Mouse (Mus musculus) Patski (cell line): ENCODE data around the gene Zfp365. TPM values are rescaled to one million over a fixed set of nuclear protein-coding genes. Genes with fewer than 3 reads are reported as not detected.

Source experiments
- ATAC-seq: fragments of 100-300 bp; one replicate; pipeline ENCODE4 v1.8.0; 2021
- CTCF ChIA-PET: fragments of 350-600 bp; sonication (Branson Sonifier 250); formaldehyde crosslinking; loops from one replicate; lab custom pipeline; 2022; ENCODE audit warnings: inconsistent platforms; lab: Charles Lee
- POLR2A ChIA-PET: fragments of 350-600 bp; sonication (Branson Sonifier 250); formaldehyde crosslinking; loops from one replicate; lab custom pipeline; 2022; ENCODE audit warnings: antibody characterized with exemption, inconsistent platforms; lab: Charles Lee
- DNase-seq: peaks from one replicate; pipeline ENCODE4 v3.0.0-alpha.2; 2011; ENCODE audit warnings: low read depth, low spot score
- H3K27me3 ChIP-seq: fragments of 371-371 bp; one replicate; pipeline ENCODE4 v1.5.1; 2021
- CTCF ChIP-seq: fragments of 100-300 bp; IDR thresholded peaks from one replicate; pipeline ENCODE4 v1.5.1; 2021
- in situ Hi-C: fragments of 300-500 bp; cut with MboI; formaldehyde crosslinking; loops from 3 replicates; pipeline ENCODE4 v1.11.1; 2018; ENCODE audit warnings: low pct_unique_long_range_greater_than_20kb, mixed read lengths
- polyA plus RNA-seq: library from polyadenylated mRNA; unstranded; gene quantifications from one replicate; pipeline ENCODE4 v1.2.3, GENCODE M21; 2021

Gene Zfp365
- 1.1 TPM for polyA plus RNA-seq

- POLR2A ChIA-PET = interaction anchor here (0.5 to 0.9 kb wide), 2 partner anchors 10 to 19 kb away, joined by 3 read pairs; no protein-coding TSS in a partner anchor
- ATAC-seq (peak; percentile 54), DNase-seq (no peak)
- TF ChIP-seq CTCF = no peak
- in situ Hi-C loops = no loop called here
- CTCF ChIA-PET = interaction anchor here (0.7 to 1.9 kb wide), 2 partner anchors 11 to 16 kb away, joined by 3 to 6 read pairs; no protein-coding TSS in a partner anchor
- no peaks in the 10 kb centered on the region for H3K27me3 ChIP-seq
Measured at GRCm38 (mm10) chr10:67912337-67912776, at the start of gene Zfp365. TSS of gene Zfp365 (minus strand) at chr10:67912662.

- ChIA-PET POLR2A (no interaction called here), CTCF (interaction anchor here (1.3 kb wide), 1 partner anchor 13 kb away, joined by 3 read pairs; no protein-coding TSS in a partner anchor)
- in situ Hi-C loops = no loop called here
- H3K27me3 ChIP-seq = peaks cover 31% of the 10 kb centered on the region
- ATAC-seq (no peak), DNase-seq (no peak)
- no peak for TF ChIP-seq CTCF
Measured at GRCm38 (mm10) chr10:67959982-67960381, 47.5 kb upstream of the Zfp365 start.

- ChIA-PET POLR2A (no interaction called here), CTCF (interaction anchor here (0.7 to 0.9 kb wide), 2 partner anchors 13 to 97 kb away, joined by 3 read pairs; no protein-coding TSS in a partner anchor)
- DNase-seq = no peak
- in situ Hi-C loops = no loop called here
- ATAC-seq = no peak
- TF ChIP-seq CTCF = no peak
- H3K27me3 ChIP-seq = peaks cover 13% of the 10 kb centered on the region
Measured at GRCm38 (mm10) chr10:67955982-67956381, 43.5 kb upstream of the Zfp365 start.

- in situ Hi-C loops = no loop called here
Measured at GRCm38 (mm10) chr10:67951690-67952089, 39.2 kb upstream of the Zfp365 start.

GRCm38 (mm10) chr10:67950059-67950748, 37.7 kb upstream of the Zfp365 start:
- no peak for ATAC-seq
- H3K27me3 ChIP-seq = peaks cover 7% of the 10 kb centered on the region
- POLR2A ChIA-PET = no interaction called here
- in situ Hi-C loops = no loop called here
- CTCF ChIA-PET = no interaction called here
- DNase-seq = no peak
- TF ChIP-seq CTCF = no peak

More at GRCm38 (mm10) chr10:67951690-67952089, 39.2 kb upstream of the Zfp365 start:
- ATAC-seq = no peak
- DNase-seq = no peak
- POLR2A ChIA-PET = no interaction called here
- no peak for TF ChIP-seq CTCF
- CTCF ChIA-PET = interaction anchor here (1.3 kb wide), 1 partner anchor 12 kb away, joined by 3 read pairs; no protein-coding TSS in a partner anchor
- H3K27me3 ChIP-seq = peaks cover 8% of the 10 kb centered on the region

- H3K27me3 ChIP-seq = no peaks in the 10 kb centered on the region
- DNase-seq = no peak
- no peak for ATAC-seq
- no peak for TF ChIP-seq CTCF
- in situ Hi-C loops = no loop called here
- ChIA-PET POLR2A (no interaction called here), CTCF (interaction anchor here (0.7 kb wide), 1 partner anchor 13 kb away, joined by 3 read pairs; no protein-coding TSS in a partner anchor)
Measured at GRCm38 (mm10) chr10:67943513-67943912, 31.1 kb upstream of the Zfp365 start.

GRCm38 (mm10) chr10:67939546-67939945, 27.1 kb upstream of the Zfp365 start:
- POLR2A ChIA-PET = no interaction called here
- in situ Hi-C loops = no loop called here
- TF ChIP-seq CTCF = no peak
- no peak for ATAC-seq
- no peak for DNase-seq
- CTCF ChIA-PET = no interaction called here
- H3K27me3 ChIP-seq = no peaks in the 10 kb centered on the region

GRCm38 (mm10) chr10:67937775-67938174, 25.3 kb upstream of the Zfp365 start:
- no peaks in the 10 kb centered on the region for H3K27me3 ChIP-seq
- ATAC-seq (no peak), DNase-seq (no peak)
- POLR2A ChIA-PET = no interaction called here
- no peak for TF ChIP-seq CTCF
- CTCF ChIA-PET = interaction anchor here (1.0 kb wide), 1 partner anchor 23 kb away, joined by 3 read pairs; no protein-coding TSS in a partner anchor
- in situ Hi-C loops = no loop called here

- ChIA-PET CTCF (interaction anchor here (0.7 kb wide), 1 partner anchor 61 kb away, joined by 3 read pairs; no protein-coding TSS in a partner anchor), POLR2A (no interaction called here)
- TF ChIP-seq CTCF = no peak
- ATAC-seq (no peak), DNase-seq (no peak)
- in situ Hi-C loops = no loop called here
- H3K27me3 ChIP-seq = no peaks in the 10 kb centered on the region
Measured at GRCm38 (mm10) chr10:67936944-67937343, 24.5 kb upstream of the Zfp365 start.

- DNase-seq (no peak), ATAC-seq (no peak)
- no peaks in the 10 kb centered on the region for H3K27me3 ChIP-seq
- CTCF ChIA-PET = no interaction called here
- no peak for TF ChIP-seq CTCF
- in situ Hi-C loops = no loop called here
- POLR2A ChIA-PET = no interaction called here
Measured at GRCm38 (mm10) chr10:67932780-67933179, 20.3 kb upstream of the Zfp365 start.

- ATAC-seq = no peak
- peak; percentile 31 for TF ChIP-seq CTCF
- ChIA-PET CTCF (interaction anchor here (1.1 kb wide), 1 partner anchor 9 kb away, joined by 3 read pairs; no protein-coding TSS in a partner anchor), POLR2A (interaction anchor here (0.7 kb wide), 1 partner anchor 19 kb away, joined by 3 read pairs; the partner anchor contains the start of gene Zfp365)
- DNase-seq = no peak
- no peaks in the 10 kb centered on the region for H3K27me3 ChIP-seq
- in situ Hi-C loops = no loop called here
Measured at GRCm38 (mm10) chr10:67931328-67931727, 18.9 kb upstream of the Zfp365 start.
